Mouse (Mus musculus) liver (tissue): ENCODE results near the gene Hat1.
"Not testable (repeated sequence)": the region's sequence is repeated elsewhere in the genome, so short reads cannot be mapped to it uniquely, and the experiment has no call there.

Source experiments
- DNase-seq: peaks from one replicate; pipeline ENCODE4 v3.0.0-alpha.2; 2020; ENCODE audit warnings: mixed read lengths

The Hat1 gene

GRCm38 (mm10) chr2:71388951-71389763 is at the start of gene Hat1:
Hat1 (plus strand) TSS chr2:71388958.
- DNase-seq, result peak; percentile 97

DNA sequence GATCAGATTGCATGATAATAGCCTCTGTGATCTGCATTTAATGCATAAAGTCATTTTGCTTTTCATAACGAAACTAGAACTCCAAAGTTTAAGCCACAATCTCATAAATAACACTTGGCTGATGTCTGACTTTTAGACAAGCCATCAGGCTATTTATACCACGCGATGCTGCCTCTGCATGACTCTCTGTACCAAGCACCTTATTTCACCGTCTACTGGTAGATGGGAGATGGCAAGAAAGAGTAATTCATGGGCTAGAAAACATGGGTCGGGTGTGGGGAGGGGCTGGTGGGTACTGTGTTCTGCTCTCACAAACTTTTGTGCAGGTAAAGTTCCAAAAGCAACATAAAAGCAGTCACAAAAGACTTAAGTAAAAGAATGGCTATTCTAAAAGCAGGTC is 48.6 kb upstream of the Hat1 start:
- DNase-seq, result no peak

GRCm38 (mm10) chr2:71343884-71344640 is 44.7 kb upstream of the Hat1 start:
- DNase-seq, result no peak

- no peak for DNase-seq
These were observed 41.6 kb upstream of the Hat1 start for GRCm38 (mm10) chr2:71347160-71347559.

GRCm38 (mm10) chr2:71347732-71348490 is 40.8 kb upstream of the Hat1 start:
- DNase-seq, result no peak

GRCm38 (mm10) chr2:71349511-71349910 is 39.2 kb upstream of the Hat1 start:
- no peak for DNase-seq

DNA sequence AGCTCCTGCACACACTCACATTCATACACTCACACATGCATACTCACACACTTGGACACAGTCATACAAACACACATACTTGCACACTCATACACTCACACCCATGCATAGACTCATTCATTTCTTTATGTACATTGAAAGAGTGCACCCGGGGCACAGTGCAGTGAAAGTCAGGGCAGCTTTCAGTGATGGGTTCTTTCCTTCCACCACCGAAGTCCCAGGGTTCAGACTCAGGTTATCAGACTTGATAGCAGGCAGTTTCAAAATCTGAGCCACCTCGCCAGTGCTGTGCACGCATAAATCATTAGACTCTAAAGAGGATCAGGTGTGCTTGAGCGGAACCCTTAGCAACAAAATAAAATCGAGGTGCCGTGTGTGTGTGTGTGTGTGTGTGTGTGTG is 38.6 kb upstream of the Hat1 start:
- DNase-seq, result no peak

GRCm38 (mm10) chr2:71350904-71351726 is 37.6 kb upstream of the Hat1 start:
- no peak for DNase-seq

DNA sequence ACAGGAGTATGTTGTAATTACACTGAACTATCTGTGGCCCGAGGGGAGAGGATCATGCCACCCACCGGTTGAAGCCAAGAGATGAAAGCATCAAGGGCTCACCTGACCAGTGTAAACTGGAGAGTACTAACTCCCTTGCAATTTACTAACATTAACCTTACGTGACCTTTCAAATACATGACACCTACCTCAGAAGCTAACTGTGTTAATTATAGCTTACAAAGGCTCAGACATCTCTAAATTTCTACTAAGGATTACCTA is 37.1 kb upstream of the Hat1 start:
- DNase-seq, result no peak

GRCm38 (mm10) chr2:71353306-71354054 is 35.3 kb upstream of the Hat1 start:
- DNase-seq, result no peak

GRCm38 (mm10) chr2:71354055-71354425 is 34.7 kb upstream of the Hat1 start:
- DNase-seq, result no peak

- no peak for DNase-seq
These were observed 30.4 kb upstream of the Hat1 start for GRCm38 (mm10) chr2:71358347-71358746.

GRCm38 (mm10) chr2:71360192-71360591 is 28.6 kb upstream of the Hat1 start:
- no peak for DNase-seq

- DNase-seq, result no peak
These were observed 22.1 kb upstream of the Hat1 start for GRCm38 (mm10) chr2:71366618-71367124.

DNA sequence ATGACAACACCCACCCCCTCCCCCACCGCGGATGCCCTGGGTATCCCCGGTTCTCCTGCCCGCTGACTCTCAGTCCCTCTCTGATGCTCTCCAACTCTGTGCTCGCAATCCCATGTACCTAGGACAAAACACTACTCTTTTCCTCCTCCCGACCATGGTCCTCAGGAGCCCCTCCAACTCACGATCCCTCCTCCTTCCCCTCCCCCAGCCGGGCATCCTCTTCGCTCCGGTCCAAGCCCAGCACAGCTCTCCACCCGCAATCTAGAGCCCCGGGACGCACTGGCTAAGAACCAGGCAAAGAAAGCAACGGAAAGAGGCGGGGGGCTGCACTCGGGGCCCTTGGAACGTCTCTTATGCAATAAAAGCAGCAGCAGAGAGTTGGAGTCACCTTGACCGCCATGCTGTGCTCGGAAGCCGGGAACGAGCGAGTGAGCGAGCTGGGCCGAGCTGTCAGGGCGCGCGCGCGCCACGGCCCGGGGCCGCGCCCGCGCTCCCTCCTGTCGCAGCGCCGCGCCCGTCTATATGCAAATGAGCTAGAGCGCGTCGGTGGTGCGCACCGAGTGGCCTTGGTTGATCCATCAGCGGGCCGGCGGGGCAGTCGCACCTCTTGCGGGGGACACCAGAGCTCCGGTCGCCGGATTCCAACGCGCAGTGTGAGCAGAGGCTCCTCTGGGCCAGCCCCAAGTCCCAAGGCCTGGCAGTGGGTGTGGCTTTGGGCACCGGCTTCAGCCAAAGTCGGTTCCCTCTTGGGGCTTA is 21.5 kb upstream of the Hat1 start, which contains the start of gene Slc25a12:
Gene Slc25a12 (minus strand): TSS at position 625 of the 756 bp plus-strand sequence.
- DNase-seq, result peak; percentile 93

DNA sequence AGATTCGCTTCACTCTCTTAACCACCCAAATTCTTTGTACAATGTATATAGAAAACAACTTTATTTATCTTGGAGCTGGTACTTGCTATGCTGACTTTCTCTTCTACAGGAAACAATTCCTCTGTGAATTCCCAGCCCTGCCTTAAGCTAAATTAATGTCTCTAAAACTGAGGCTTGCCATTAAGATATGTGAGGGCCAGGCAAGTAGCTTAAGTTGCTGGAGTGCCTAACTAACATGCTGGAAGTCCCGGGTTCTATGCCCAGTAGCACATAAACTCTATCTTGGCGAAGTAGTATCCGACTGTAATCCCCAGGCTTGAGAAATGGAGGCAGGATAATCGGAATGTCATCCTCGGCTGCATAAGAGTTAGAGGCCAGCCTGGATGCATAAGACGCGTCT is 20.7 kb upstream of the Hat1 start:
- DNase-seq, result no peak

GRCm38 (mm10) chr2:71371790-71372189 is 17.0 kb upstream of the Hat1 start:
- no peak for DNase-seq

GRCm38 (mm10) chr2:71372261-71372660 is 16.5 kb upstream of the Hat1 start:
- not testable (repeated sequence) for DNase-seq

DNA sequence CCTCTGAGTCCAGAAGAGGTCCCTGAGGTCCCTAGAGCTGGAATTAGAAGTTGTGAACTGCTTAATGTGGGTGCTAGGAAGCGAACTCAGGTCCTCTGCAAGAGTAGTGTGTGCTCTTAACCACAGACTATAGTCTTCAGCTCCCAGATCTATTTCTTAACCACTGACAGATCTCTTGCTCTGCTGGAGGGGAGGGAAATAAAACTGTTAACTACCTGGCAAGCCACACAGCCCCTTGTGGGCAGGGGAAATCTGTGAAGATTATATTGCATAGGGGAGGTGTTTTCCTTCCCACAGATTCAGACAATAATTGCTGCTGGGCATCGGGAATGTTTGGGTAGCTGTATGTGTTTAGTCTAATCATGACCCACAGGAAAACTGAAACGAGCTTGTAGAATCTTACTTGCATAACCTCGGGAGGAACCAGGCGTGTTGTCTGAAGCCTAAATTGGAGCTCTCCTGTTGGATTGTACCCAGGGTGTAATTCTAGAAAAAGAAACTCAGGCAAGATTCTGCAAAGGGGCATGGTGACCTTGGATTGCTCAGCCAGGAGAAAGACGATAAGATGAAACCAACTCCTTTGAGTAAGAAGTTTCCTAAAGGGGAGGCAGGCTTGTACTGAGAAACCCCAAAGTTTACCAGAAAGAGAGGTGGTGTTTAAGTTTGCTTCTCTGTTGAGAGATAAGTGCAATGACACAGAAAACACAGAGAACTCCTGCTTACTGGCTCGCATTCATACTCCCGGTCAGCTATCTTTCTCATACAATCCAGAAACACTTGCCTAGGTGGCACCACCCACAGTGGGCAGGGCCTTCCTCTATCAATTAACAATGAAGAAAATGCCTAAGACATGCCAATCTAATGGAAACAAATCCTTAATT is 14.2 kb upstream of the Hat1 start:
- DNase-seq, result peak; percentile 55

- DNase-seq, result peak; percentile 56
These were observed 12.3 kb upstream of the Hat1 start for GRCm38 (mm10) chr2:71376433-71376906.
